Mouse (Mus musculus) MEL (cell line): ENCODE data around the gene Eif2s2. TPM values are rescaled to one million over a fixed set of nuclear protein-coding genes. Genes with fewer than 3 reads are reported as not detected.

Source experiments
- DNase-seq: peaks from one replicate; pipeline ENCODE4 v3.0.0; 2011; ENCODE audit warnings: low read depth, low spot score
- H3K27ac ChIP-seq: 2 replicates; pipeline ENCODE4 v1.5.1; 2012; ENCODE audit warnings: low read depth, mild to moderate bottlenecking, control low read depth, low read length, moderate library complexity; ENCODE audit not compliant: control insufficient read depth
- H3K27me3 ChIP-seq, 2 experiments: fragments of 150-350 bp in 1 of 2; sonication (generic) in 1 of 2; 2 replicates each; pipeline ENCODE4 v1.6.1; 2012; ENCODE audit warnings: low read length in 2 of 2, mild to moderate bottlenecking in 2 of 2, improper control_type of control experiment in 1 of 2, moderate library complexity in 1 of 2; ENCODE audit not compliant: insufficient read depth in 2 of 2, control insufficient read depth in 1 of 2
- H3K36me3 ChIP-seq, 2 experiments: 2 replicates each; pipeline ENCODE4 v1.6.1; 2012 to 2014; ENCODE audit warnings: low read length in 2 of 2, improper control_type of control experiment in 1 of 2, inconsistent platforms in 1 of 2, mild to moderate bottlenecking in 1 of 2; ENCODE audit not compliant: insufficient read depth in 2 of 2, control insufficient read depth in 1 of 2
- H3K4me1 ChIP-seq, 2 experiments: fragments of 150-350 bp in 1 of 2; sonication (generic) in 1 of 2; 2 replicates each; pipeline ENCODE4 v1.6.1; 2012; ENCODE audit warnings: low read length in 2 of 2, improper control_type of control experiment in 1 of 2, mild to moderate bottlenecking in 1 of 2; ENCODE audit not compliant: insufficient read depth in 2 of 2, control insufficient read depth in 1 of 2
- H3K4me3 ChIP-seq, 2 experiments: fragments of 150-350 bp in 1 of 2; sonication (generic) in 1 of 2; 2 replicates each; pipeline ENCODE4 v1.5.1; 2012; ENCODE audit warnings: low read depth in 2 of 2, low read length in 2 of 2, mild to moderate bottlenecking in 2 of 2, moderate library complexity in 2 of 2, control low read depth in 1 of 2, improper control_type of control experiment in 1 of 2; ENCODE audit not compliant: control insufficient read depth in 1 of 2, insufficient read depth in 1 of 2
- H3K79me2 ChIP-seq: 2 replicates; pipeline ENCODE4 v1.6.1; 2012; ENCODE audit warnings: mild to moderate bottlenecking, low read length, moderate library complexity; ENCODE audit not compliant: control insufficient read depth, poor library complexity, insufficient read depth
- H3K9ac ChIP-seq: 2 replicates; pipeline ENCODE4 v1.6.1; 2012; ENCODE audit warnings: low read depth, mild to moderate bottlenecking, control low read depth, low read length, moderate library complexity; ENCODE audit not compliant: control insufficient read depth, poor library complexity, severe bottlenecking
- H3K9me3 ChIP-seq: fragments of 150-350 bp; sonication (generic); replicated peaks from 2 replicates; pipeline ENCODE4 v1.6.1; 2012; ENCODE audit warnings: mild to moderate bottlenecking, low read length, improper control_type of control experiment, moderate library complexity; ENCODE audit not compliant: insufficient read depth
- BHLHE40 ChIP-seq: IDR thresholded peaks from 2 replicates; pipeline ENCODE4 v1.6.1; 2012; ENCODE audit warnings: low read depth, mild to moderate bottlenecking, inconsistent platforms, low read length, improper control_type of control experiment, borderline replicate concordance
- CTCF ChIP-seq, 3 experiments: IDR thresholded peaks in 2 of 3; conservative IDR thresholded peaks in 1 of 3; 2 replicates each; pipeline ENCODE4 v1.5.1; 2011 to 2012; ENCODE audit warnings: low read length in 3 of 3, low read depth in 2 of 3, mild to moderate bottlenecking in 2 of 3, improper control_type of control experiment in 1 of 3, inconsistent platforms in 1 of 3, mixed read lengths in 1 of 3, moderate library complexity in 1 of 3; ENCODE audit not compliant: control insufficient read depth in 1 of 3, insufficient read depth in 1 of 3, poor library complexity in 1 of 3, severe bottlenecking in 1 of 3
- ELF1 ChIP-seq: IDR thresholded peaks from 2 replicates; pipeline ENCODE4 v1.6.1; 2014; ENCODE audit warnings: low read depth, mild to moderate bottlenecking, inconsistent platforms, low read length, improper control_type of control experiment, moderate library complexity
- EP300 ChIP-seq, 2 experiments: IDR thresholded peaks; 2 replicates each; pipeline ENCODE4 v1.6.1; 2011; ENCODE audit warnings: improper control_type of control experiment in 2 of 2, low read length in 2 of 2, low read depth in 1 of 2, mild to moderate bottlenecking in 1 of 2
- ETS1 ChIP-seq: IDR thresholded peaks from 2 replicates; pipeline ENCODE4 v1.6.1; 2012; ENCODE audit warnings: low read depth, mild to moderate bottlenecking, inconsistent platforms, low read length, improper control_type of control experiment, moderate library complexity
- GABPA ChIP-seq: IDR thresholded peaks from 2 replicates; pipeline ENCODE4 v1.6.1; 2012; ENCODE audit warnings: low read depth, mild to moderate bottlenecking, inconsistent platforms, low read length, improper control_type of control experiment, moderate library complexity
- HCFC1 ChIP-seq: IDR thresholded peaks from 2 replicates; pipeline ENCODE4 v1.6.1; 2012; ENCODE audit warnings: low read depth, mild to moderate bottlenecking, inconsistent platforms, low read length, improper control_type of control experiment, moderate library complexity
- JUND ChIP-seq: IDR thresholded peaks from 2 replicates; pipeline ENCODE4 v1.6.1; 2011; ENCODE audit warnings: low read depth, mild to moderate bottlenecking, improper control_type of control experiment, low read length
- KAT2A ChIP-seq: conservative IDR thresholded peaks from 2 replicates; pipeline ENCODE4 v1.6.1; 2012; ENCODE audit warnings: low read depth, low read length, improper control_type of control experiment, inconsistent platforms
- MAFK ChIP-seq: IDR thresholded peaks from 2 replicates; pipeline ENCODE4 v1.6.1; 2011; ENCODE audit warnings: low read depth, mild to moderate bottlenecking, low read length, improper control_type of control experiment, borderline replicate concordance
- MAX ChIP-seq: IDR thresholded peaks from 2 replicates; pipeline ENCODE4 v1.6.1; 2011; ENCODE audit warnings: low read length, improper control_type of control experiment
- MAZ ChIP-seq: IDR thresholded peaks from 2 replicates; pipeline ENCODE4 v1.6.1; 2012; ENCODE audit warnings: low read depth, mild to moderate bottlenecking, inconsistent platforms, low read length, improper control_type of control experiment
- MEF2A ChIP-seq: IDR thresholded peaks from 2 replicates; pipeline ENCODE4 v1.6.1; 2014; ENCODE audit warnings: low read depth, mild to moderate bottlenecking, inconsistent platforms, low read length, improper control_type of control experiment; ENCODE audit not compliant: poor library complexity, insufficient replicate concordance, severe bottlenecking; ENCODE audit errors: extremely low read depth
- MYB ChIP-seq: IDR thresholded peaks from 2 replicates; pipeline ENCODE4 v1.6.1; 2011; ENCODE audit warnings: mild to moderate bottlenecking, low read depth, low read length, improper control_type of control experiment
- NELFE ChIP-seq: IDR thresholded peaks from 2 replicates; pipeline ENCODE4 v1.6.1; 2011; ENCODE audit warnings: low read depth, low read length, improper control_type of control experiment
- POLR2A ChIP-seq, 2 experiments: IDR thresholded peaks; 2 replicates each; pipeline ENCODE4 v1.6.1; 2011 to 2012; ENCODE audit warnings: low read length in 2 of 2, mild to moderate bottlenecking in 2 of 2, control low read depth in 1 of 2, improper control_type of control experiment in 1 of 2, low read depth in 1 of 2, moderate library complexity in 1 of 2; ENCODE audit not compliant: control insufficient read depth in 1 of 2, insufficient read depth in 1 of 2, poor library complexity in 1 of 2
- POLR2AphosphoS2 ChIP-seq: IDR thresholded peaks from 2 replicates; pipeline ENCODE4 v1.6.1; 2011; ENCODE audit warnings: low read length, improper control_type of control experiment
- POLR2AphosphoS5 ChIP-seq: IDR thresholded peaks from 2 replicates; pipeline ENCODE4 v1.6.1; 2012; ENCODE audit warnings: low read depth, borderline replicate concordance, mild to moderate bottlenecking, inconsistent platforms, low read length, moderate library complexity, mixed read lengths
- RAD21 ChIP-seq: IDR thresholded peaks from 2 replicates; pipeline ENCODE4 v1.6.1; 2011; ENCODE audit warnings: mild to moderate bottlenecking, low read depth, low read length, improper control_type of control experiment
- RCOR1 ChIP-seq: IDR thresholded peaks from 2 replicates; pipeline ENCODE4 v1.6.1; 2012; ENCODE audit warnings: low read depth, mild to moderate bottlenecking, inconsistent platforms, low read length, improper control_type of control experiment
- SIN3A ChIP-seq: IDR thresholded peaks from 2 replicates; pipeline ENCODE4 v1.6.1; 2012; ENCODE audit warnings: low read length, improper control_type of control experiment, inconsistent platforms
- TBP ChIP-seq: IDR thresholded peaks from 2 replicates; pipeline ENCODE4 v1.8.0; 2011; ENCODE audit warnings: low read depth, low read length, improper control_type of control experiment
- TCF12 ChIP-seq: IDR thresholded peaks from 2 replicates; pipeline ENCODE4 v1.6.1; 2014; ENCODE audit warnings: low read depth, mild to moderate bottlenecking, inconsistent platforms, low read length, improper control_type of control experiment, moderate library complexity
- USF1 ChIP-seq: IDR thresholded peaks from 2 replicates; pipeline ENCODE4 v1.6.1; 2014; ENCODE audit warnings: low read depth, mild to moderate bottlenecking, inconsistent platforms, low read length, improper control_type of control experiment, moderate library complexity
- USF2 ChIP-seq, 2 experiments: IDR thresholded peaks; 2 replicates each; pipeline ENCODE4 v1.6.1; 2011 to 2012; ENCODE audit warnings: improper control_type of control experiment in 2 of 2, low read length in 2 of 2, borderline replicate concordance in 1 of 2, inconsistent platforms in 1 of 2, low read depth in 1 of 2, mild to moderate bottlenecking in 1 of 2; ENCODE audit not compliant: insufficient read depth in 1 of 2
- ZMIZ1 ChIP-seq: IDR thresholded peaks from 2 replicates; pipeline ENCODE4 v1.6.1; 2012; ENCODE audit warnings: low read depth, mild to moderate bottlenecking, inconsistent platforms, low read length, improper control_type of control experiment, moderate library complexity
- ZNF384 ChIP-seq: IDR thresholded peaks from 2 replicates; pipeline ENCODE4 v1.6.1; 2012; ENCODE audit warnings: low read depth, mild to moderate bottlenecking, inconsistent platforms, low read length, improper control_type of control experiment
- polyA plus RNA-seq, 2 experiments: library from polyadenylated mRNA; stranded (reverse) in 1 of 2; unstranded in 1 of 2; fragments of >175 nt in 1 of 2; fragments of >200 nt in 1 of 2; gene quantifications; 2 replicates each; pipeline versions ENCODE4 v1.2.1 to v1.2.4; 2012; ENCODE audit warnings: low replicate concordance in 2 of 2, low read depth in 1 of 2; ENCODE audit not compliant: insufficient read length in 2 of 2, insufficient read depth in 1 of 2, missing spikeins in 1 of 2
- total RNA-seq: library from RNA; depleted of rRNA; stranded (reverse); fragments of 300-350 nt; gene quantifications from 2 replicates; pipeline ENCODE4 v1.2.3, GENCODE M21; 2012

The Eif2s2 gene
- total and polyA plus RNA-seq, 3 experiments: 105 to 274 (median 172) TPM

GRCm38 (mm10) chr2:154855383-154855782 is 37.4 kb downstream of the Eif2s2 start (continued):
- TF ChIP-seq EP300 (IDR thresholded peaks at IDR 0.05; ENCODE audit: low read depth in 1 of 2, low read length in 2 of 2): peak in 1 of 2 experiments; percentile 19; a peak in 1 of 4 replicates
- TF ChIP-seq RCOR1: 0 out of 2 replicates have a peak, but pooled peaks have one; percentile 15
- no peak for TF ChIP-seq JUND
- TF ChIP-seq MAX: no peak
- no peak for TF ChIP-seq NELFE
- TF ChIP-seq SIN3A: no peak
- no peak for TF ChIP-seq POLR2A (IDR thresholded peaks at IDR 0.05; ENCODE audit: control insufficient read depth in 1 of 2, insufficient read depth in 1 of 2, low read depth in 1 of 2, low read length in 2 of 2, poor library complexity in 1 of 2)
- peak; percentile 69 for TF ChIP-seq RAD21
- TF ChIP-seq ZNF384: no peak
- TF ChIP-seq ZMIZ1: no peak
- TF ChIP-seq ETS1: no peak
- no peak for TF ChIP-seq MEF2A
- TF ChIP-seq MYB: no peak
- no peak for TF ChIP-seq POLR2AphosphoS2

GRCm38 (mm10) chr2:154848086-154848485 is 44.6 kb downstream of the Eif2s2 start:
- Histone ChIP-seq H3K9ac (no peak overlapping the region), H3K9me3 (no peaks in the 10 kb centered on the region)
- no peak for TF ChIP-seq USF1
- no peak for TF ChIP-seq TCF12
- TF ChIP-seq POLR2A (IDR thresholded peaks at IDR 0.05; ENCODE audit: control insufficient read depth in 1 of 2, insufficient read depth in 1 of 2, low read depth in 1 of 2, low read length in 2 of 2, poor library complexity in 1 of 2): no peak
- no peak for TF ChIP-seq RAD21
- no peak for TF ChIP-seq ZNF384
- no peak for TF ChIP-seq JUND
- TF ChIP-seq CTCF (IDR thresholded peaks at IDR 0.05 in 2 of 3, conservative IDR thresholded peaks at IDR 0.05 in 1 of 3; ENCODE audit: control insufficient read depth in 1 of 3, insufficient read depth in 1 of 3, low read depth in 2 of 3, low read length in 3 of 3, poor library complexity in 1 of 3, severe bottlenecking in 1 of 3): no peak
- no peak for TF ChIP-seq KAT2A
- TF ChIP-seq BHLHE40: no peak
- no peak for TF ChIP-seq POLR2AphosphoS2
- no peak for TF ChIP-seq ELF1
- no peak for TF ChIP-seq TBP
- TF ChIP-seq SIN3A: no peak
- no peak for TF ChIP-seq GABPA
- no peak for TF ChIP-seq MYB
- TF ChIP-seq MAFK: no peak
- TF ChIP-seq MAZ: no peak
- TF ChIP-seq USF2 (IDR thresholded peaks at IDR 0.05; ENCODE audit: borderline replicate concordance in 1 of 2, insufficient read depth in 1 of 2, low read depth in 1 of 2, low read length in 2 of 2): no peak
- no peak for TF ChIP-seq HCFC1
- no peak for TF ChIP-seq POLR2AphosphoS5

More at GRCm38 (mm10) chr2:154848086-154848485, 44.6 kb downstream of the Eif2s2 start:
- Histone ChIP-seq H3K4me1 (peaks cover 0 to 4% of the 10 kb centered on the region in 2 experiments; a peak in 2 of 4 replicates), H3K36me3 (peaks cover 11 to 20% of the 10 kb centered on the region in 2 experiments), H3K4me3 (no peak overlapping the region), H3K27ac (no peak overlapping the region), H3K79me2 (peaks cover 24% of the 10 kb centered on the region), H3K27me3 (no peaks in the 10 kb centered on the region)
- no peak for DNase-seq
